Mouse (Mus musculus) spleen, postnatal 14 days (tissue): ENCODE results near the gene Fndc3b.

ENCODE experiments used
- DNase-seq, 2 experiments: peaks; one replicate each; pipeline ENCODE4 v3.0.0; 2021 to 2022; ENCODE audit warnings: low spot score in 2 of 2

Gene Fndc3b

DNA sequence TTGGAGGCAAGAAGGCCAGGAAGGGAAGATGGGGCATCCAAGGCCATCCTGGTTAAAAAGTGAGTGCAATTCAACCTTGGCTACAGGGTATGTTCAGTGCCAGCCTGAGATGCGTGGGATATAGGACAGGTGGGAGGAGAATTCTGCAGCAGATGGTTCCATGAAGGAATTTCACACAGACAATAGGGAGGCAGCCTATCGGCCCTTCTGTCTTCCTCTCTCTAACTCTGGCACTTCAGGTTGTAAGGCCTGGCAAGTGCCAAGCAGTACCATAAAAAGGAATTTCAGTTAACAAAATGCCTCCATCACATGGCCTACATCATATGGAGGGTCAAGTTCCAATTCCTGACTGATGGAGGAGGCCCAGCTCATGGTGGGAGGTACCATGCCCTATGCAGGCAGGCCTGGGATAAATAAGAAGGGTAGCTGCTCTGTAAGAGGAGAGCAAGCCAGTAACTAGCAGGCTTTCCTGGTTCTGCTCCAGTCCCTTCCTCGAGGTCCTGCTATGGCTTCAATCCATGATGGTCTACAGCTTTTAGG is 155.6 kb downstream of the Fndc3b start:
- DNase-seq, result no peak

DNA sequence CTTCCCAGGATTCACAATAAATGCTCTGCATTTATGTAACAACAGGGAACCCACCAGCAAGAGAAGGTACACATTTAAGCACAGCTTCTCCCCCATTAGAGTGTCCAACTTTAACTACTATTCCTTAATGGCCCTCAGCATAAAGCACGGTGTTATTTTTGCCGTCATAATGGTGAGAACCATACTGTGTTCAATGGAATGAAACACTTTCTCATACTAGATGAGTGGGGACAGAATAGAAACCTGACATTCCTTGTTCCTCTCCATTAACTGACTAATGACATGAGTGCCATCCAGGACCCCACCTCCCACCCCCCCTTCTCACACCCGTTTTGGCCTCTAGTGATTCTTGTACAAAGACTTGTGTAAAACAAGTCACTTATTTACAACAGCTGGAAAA is 156.8 kb downstream of the Fndc3b start:
- DNase-seq, result no peak

DNA sequence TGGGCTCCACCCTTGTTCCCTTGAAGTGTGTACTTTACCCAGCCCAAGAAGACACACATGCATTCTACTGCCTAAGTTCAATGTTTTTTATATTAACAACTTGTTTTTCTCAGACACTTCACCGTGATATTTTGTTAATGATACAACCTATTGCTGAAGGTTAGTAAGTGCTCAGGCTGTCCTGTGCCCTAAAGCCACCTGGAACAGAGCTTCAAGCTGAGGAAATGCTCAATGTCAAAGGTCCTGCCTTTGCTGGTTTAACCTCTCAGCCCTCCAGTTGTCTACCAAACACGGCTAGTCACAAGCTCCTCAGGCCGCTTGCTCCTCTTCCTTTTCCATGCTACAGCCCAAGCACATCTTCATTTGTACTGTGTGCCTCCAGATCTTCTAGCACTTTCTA is 157.3 kb downstream of the Fndc3b start:
- no peak for DNase-seq

DNA sequence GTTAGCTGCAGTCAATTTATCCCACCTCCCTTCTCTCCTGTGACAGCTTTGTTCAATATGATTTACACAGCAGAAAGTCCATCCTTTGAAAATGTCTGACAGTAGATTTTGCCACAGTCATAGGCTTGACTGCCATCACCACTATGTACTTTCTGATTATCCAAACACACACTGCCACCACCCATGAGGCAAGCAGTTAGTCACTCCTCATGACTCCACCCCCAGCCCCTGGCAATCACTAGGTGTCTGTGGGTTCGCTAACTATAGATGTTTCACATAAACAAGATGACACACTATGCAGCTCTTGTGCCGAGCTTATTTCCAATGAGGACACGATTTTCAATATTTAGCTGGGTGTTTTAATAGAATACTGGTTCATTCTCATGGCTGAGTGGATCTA is 160.1 kb downstream of the Fndc3b start:
- DNase-seq, result no peak

DNA sequence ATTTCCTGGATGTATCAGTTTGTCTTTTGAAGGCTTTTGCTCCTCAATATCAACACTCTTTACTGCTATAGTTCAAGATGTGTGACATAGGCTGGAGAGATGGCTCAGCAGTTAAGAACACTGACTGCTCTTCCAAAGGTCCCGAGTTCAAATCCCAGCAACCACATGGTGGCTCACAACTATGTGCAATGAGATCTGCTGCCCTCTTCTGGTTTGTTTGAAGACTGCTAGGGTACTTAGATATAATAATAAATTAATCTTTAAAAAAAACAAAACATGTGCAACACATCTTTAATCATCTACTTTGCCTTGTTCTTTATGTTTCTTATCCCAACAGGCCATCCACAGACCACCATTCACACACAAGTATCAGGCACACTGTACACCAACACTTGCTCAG is 160.7 kb downstream of the Fndc3b start:
- DNase-seq, result no peak

DNA sequence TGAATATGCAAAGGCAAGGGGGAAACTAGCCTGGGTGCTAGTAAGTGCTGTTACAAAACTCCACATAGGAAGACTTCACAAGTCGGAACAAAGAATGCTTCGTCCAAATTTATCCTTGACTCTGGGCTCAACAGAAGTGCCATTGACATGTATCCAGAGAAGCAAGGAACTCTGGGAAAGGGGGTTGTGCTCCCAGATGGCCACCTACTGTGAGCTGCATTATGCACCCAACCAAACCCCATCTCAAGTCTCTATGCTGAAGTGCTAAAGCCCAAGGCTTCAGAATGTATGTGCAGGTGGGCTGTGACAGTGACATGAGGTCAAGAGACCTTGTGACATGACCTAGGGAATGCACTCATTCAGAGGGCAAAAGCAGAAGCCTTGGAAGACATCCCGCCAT is 165.5 kb downstream of the Fndc3b start:
- DNase-seq, result no peak

DNA sequence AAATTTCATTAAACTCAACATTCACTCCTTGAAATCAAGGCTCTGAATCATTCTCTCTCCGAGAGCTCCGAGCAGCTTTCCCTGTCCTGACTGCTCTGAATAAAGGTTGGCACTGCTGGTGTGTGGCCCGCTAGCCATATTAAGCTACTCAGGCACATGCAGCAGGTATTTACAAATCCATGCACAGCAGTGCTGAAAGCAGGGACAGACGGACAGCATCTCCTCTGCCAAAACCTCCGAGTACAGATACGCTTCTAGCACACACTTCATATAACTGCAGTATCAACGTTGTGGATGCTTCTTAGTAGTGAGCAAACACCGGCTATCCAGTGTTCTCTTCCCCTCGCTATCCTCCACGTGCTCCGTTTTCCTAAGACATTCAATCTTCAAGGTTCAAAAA is 167.0 kb downstream of the Fndc3b start:
- DNase-seq, result no peak

DNA sequence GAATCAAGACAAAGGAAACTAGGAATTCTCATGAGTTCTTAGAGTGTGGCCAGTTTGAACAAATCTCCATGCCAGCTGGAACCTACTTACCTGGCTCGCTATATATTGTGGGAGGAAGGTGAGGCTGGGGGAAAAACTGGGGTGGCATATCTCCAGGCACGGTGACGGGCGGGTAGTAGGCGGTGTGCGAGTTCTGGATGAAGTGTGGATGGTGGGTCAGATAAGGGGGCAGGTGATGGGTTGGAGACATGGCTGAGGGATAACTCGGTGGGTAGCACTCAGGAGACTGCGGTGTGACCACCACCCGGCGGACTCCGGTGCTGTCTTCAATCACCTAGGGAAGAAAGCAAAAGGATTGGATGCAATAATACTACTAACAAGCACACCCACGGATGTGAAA is 169.3 kb downstream of the Fndc3b start:
- no peak for DNase-seq

DNA sequence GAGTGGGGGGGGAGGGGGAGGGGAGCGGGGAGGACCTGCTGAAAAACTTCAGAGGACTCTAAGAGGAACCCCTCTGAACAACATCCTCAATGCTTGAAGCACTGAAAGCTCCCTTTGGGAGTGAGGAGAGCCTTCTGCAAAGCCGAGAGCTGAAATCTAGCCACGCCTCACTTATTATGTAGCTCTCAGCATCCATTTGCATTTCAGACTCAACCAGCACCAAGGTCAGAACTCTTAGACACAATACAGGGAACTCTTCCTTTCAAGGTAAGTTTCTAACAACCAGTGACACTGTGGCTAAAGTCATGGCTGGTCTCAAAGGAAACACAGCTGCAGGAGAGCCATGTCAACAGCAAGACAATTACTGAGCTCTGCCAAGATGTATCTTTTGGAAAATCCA is 169.9 kb downstream of the Fndc3b start:
- no peak for DNase-seq

DNA sequence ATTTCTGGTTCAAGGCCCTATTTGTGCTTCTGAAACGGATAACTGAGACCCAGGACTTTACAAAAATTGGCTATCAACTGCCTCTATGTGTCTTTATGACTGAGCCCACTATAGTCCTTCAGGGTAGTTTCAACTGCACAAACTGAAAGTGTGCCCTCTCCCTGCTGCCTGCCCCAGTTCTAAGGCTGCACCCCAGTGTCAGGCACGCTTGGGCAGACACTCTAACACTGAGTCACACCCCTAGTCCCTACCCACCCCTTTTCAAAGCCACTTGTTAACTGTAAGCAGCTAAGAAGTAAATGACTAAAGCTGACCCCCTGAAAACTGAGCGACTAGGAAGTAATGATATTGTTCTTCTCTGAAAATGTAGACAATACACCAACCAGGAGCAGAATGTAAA is 176.9 kb downstream of the Fndc3b start:
- DNase-seq, result no peak

DNA sequence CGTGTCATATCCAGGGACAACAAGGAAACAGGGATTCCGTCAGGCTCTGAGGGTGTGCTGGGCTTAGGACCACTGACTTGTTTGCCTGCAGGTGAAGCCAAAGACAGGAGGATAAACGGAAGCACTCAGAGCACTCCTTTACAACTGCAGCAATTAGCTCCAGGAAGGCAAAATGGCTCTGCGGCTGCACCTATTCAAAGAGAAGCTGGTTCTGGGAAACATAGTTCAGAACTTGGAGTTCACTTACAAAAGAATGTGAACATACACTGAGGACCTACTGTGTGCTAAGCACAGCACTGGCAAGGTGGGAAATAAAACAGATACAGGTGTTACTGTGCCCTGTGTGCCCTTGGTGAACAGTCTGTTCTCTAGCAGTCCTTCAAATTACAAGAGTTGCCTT is 177.4 kb downstream of the Fndc3b start:
- DNase-seq, result no peak

DNA sequence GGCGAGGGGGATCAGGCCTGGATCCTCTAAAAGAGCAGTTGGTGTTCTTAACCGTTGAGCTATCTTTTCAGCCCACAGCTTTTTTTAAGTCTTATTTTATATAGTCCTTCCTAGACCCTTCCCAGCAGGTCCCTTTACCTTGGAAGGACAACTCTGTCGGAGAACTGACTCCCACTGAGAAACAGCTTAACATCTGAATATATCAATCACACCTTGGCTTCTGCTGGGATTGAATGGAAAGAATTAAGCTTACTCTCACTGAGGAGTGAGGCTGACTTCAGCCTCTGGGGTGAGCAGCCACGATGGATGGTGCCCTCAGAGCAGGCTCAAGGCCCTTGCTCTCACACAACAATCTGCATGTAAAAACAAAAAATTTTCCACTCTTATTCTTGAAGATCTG is 179.1 kb downstream of the Fndc3b start:
- DNase-seq, result no peak

DNA sequence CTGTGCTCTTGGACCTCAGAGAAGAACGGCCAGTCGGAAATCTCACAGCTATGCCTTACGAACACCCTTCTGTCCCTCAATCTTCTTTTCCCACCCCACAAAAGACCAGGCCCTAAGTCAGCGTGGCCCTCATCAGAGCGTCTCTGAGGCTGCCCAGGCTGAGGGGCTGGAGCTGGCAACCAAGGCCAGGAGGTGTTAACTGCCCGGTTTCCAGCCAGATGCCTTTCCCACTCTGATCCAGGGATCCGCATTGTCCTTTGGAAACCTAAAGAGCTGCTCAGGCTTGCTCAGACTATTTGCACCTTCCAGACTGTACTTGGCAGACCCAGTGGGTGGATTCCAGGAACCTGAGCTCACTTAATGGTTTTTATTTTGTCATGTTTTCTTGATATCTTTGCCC is 180.7 kb downstream of the Fndc3b start:
- DNase-seq, result no peak

DNA sequence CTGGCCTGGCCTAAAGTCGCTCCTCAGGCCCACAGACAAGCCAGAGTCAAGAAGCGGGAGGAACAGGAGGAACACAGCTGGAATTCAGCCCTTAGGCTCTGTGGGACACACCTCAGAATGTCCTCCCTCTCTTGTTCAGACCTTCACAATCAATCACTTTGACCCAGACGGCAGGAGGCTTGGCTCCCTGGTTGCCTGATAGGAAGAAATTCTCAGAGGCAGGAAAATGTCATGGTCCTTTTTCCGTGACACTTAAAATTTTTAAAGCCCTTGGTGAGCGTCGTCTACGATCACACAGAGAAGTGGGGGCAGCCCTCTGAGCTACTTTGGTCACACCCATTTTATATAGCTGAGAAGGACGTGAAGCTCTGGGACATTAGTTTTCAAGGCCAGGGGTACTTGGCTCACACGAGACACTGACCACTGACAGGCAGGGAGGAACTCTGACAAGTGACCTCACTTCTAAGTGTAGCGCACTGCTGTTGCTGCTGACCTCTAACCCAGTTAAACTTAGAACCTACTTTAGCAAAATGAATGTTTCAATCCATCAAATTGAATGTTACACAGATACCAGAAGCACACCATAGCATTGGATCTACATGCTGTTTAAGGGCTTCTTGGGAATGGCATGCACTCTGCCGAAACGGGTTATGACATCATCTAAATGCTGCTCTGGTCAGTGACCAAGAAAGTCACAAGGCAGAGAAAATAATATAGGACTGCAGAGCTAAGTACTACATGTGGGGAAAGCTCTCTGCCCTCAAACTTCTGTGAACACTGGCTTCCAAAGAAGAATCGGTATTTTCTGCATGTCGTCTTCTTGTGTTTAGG is 181.7 kb downstream of the Fndc3b start:
- no peak for DNase-seq

DNA sequence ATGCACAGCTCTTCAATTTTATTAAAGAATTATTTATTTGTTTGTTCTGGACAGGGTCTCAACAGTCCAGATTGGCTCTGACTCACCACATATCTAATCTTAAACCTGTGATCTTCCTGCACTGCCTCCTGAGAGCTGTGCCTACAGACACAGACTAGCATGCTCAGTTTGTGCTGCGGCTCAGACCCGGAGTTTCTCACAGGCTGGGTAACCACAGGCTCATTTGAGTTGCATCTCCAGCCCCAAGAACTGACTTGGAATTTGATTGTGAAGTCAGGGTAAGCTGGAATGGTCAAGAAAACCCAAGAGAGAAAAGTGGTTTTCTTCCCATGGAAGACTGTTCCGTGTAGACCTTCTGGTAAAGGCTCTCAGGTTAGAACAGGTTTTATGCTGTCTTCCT is 184.1 kb downstream of the Fndc3b start:
- no peak for DNase-seq

DNA sequence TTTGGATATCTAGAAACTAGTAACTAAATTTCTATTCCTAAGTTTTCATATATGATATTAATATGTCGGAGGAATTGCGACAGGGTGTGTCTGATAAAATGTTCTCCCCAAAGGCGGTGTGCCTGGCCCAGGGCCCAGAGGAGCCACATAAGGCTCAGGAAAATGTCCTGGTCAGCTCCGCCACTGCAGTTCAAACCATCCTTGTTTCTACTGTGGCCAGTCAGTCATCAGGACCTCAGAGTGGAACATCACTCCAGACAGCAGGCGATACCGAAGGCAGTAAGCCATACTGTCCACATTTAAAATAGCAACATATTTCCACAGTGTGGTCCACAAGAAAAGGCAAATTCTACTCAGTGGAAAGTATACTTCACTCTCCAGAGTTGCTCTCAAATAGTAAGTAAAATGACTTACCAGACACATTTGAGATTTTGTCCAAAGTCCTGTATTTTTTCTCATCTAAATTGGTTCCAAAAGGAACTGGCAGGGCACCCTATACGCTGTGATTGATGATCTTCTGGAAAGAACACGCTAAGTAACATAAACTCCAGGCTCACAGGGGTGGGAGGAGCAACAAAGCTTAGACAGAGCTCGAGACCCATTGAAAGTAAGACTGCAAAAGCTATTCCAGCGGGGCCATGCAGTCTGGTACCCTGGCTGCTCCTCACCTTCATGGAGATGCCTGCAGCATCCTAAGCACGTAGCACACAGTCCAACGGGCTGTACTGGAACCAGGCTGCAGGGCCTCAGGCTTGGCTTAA is 187.8 kb downstream of the Fndc3b start:
- DNase-seq, result no peak

DNA sequence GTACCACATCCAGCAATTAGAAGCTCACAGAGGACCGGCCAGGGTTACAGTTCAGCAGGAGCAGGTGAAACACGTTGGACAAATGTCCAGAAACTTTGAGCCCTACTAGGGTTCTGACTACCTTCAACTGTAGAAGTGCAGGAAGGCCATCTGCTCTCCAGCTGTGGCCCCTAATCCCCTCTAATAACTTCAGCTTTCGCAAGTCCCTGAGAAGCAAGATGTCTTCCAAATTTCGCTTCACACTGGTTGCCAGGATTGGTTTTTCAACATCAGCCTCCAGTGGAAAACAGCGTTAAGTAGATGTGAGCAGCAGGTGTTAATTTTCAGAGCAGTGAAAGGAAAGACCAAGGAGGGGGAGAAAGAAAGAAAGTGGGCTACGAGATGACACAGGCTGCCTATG is 190.7 kb downstream of the Fndc3b start:
- no peak for DNase-seq

DNA sequence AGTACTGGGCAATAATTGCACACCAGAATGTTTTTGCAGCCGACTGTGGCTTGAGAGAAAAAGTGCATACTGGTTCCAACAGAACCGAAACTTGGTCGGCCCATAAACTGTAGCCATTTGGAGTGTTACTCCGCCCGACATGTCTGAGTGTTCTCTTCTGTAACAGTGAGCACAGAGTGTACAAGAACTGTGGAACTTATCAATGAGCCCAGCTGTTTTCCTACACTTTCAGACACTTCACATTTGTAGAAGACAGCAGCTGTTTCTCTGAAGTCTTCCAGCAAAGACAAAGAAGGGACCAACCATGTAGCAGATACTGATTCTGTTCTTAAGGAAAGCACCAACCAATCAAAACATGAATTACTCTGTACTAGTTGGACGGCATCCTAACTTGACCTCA is 191.6 kb downstream of the Fndc3b start:
- no peak for DNase-seq

DNA sequence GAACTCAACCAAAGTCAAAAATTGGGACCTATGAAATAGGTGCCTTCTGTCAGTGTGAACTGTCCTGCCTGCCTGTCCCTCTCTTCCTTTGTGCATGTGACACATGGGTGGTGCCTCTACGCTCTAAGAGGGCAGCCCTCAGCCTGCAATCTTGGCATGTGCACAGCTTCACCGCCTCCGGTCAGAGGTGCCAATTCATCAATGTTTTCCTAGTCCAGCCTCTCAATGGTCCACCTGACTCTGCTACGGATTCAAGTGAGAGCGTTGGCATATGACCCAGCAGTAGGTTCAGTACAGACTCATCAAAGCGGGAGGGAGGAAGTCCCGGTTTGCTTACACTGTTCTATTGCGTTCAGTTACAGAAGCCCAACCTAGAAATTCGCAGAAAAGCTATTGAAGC is 192.2 kb downstream of the Fndc3b start:
- DNase-seq, result no peak

DNA sequence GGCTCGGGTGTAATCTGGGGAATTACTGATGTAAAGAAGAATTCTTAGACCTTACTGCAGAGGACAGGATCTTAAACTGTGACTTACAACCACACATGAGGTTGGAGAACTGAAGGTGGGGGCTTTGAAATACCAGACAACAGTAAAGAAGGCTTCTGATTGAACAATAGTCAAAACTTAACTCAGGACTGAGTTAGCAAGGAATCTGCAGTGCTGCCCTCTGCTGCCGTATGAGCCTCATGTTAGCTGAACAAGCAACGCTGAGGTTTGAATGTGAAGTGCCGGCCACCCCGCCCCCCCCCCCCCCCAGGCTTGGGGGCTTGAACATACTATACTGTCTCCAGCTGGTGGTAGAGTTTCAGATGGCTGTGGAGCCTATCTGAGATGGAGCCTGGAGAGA is 194.6 kb downstream of the Fndc3b start:
- no peak for DNase-seq

DNA sequence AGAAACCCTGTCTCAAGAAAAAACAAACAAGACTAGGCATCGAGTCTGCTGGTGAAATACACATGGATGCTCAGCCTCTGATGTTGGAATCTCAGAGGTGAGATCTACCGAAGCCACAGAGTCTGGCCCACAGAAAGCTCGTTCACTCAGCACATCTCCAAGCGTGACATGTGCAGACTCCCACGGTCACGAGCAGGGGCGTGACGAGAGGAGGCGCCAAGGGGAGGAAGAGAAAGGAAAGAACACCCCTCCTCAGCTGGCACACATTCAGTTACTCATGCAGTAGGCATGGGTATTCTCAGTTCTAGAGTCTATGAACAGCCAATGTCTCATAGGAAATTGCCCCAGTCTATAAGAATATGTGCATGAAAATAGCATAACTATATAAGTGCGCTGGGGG is 199.3 kb downstream of the Fndc3b start:
- no peak for DNase-seq

DNA sequence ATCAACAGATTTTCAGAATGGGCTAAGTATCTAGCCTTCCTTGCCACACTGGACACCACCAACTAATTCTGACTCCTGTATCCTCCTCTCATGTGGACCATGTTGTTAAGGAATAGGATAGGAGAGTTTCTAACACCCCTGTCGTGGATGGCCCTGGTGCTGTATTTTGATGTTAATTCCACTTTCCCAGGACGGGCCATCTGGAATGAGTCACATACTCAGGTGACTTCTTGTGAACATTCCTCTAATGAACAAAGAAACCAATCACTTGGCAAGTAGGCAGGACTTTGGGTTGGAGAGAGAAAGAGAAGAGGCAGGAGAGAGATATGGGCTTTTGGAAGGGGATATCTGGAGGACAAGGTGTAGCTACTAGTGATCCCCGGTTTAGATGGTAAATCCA is 204.2 kb downstream of the Fndc3b start:
- no peak for DNase-seq

DNA sequence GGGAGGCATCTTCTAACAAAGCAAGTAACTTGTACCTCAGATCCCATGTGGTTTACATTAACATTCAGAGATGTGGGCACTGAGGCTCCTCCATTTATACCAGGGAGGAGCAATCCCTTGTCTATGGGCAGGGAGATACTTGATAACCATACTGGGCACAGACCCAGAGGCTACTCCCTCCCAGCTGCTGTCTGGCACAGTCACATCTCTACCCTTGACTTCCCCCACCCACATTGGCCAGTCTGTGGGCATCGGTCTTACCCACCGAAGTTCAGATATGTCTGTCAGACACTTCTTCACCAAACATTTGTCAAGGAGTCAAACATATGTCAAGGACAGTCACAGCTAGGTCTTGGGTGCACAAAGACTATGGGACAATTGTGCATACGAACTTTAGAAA is 205.5 kb downstream of the Fndc3b start:
- no peak for DNase-seq
